Mouse (Mus musculus) brain, embryonic 14.5 days (tissue): ENCODE results near the gene Pten. TPM values are rescaled to one million over a fixed set of nuclear protein-coding genes. Genes with fewer than 3 reads are reported as not detected.
"Not testable (repeated sequence)": the region's sequence is repeated elsewhere in the genome, so short reads cannot be mapped to it uniquely, and the experiment has no call there.

Experiments used
- DNase-seq: peaks from one replicate; pipeline ENCODE4 v3.0.0-alpha.2; 2011; ENCODE audit warnings: low read depth
- CTCF ChIP-seq: fragments of 200-500 bp; IDR thresholded peaks from 2 replicates; pipeline ENCODE4 v1.5.1; 2012; ENCODE audit warnings: inconsistent platforms, mild to moderate bottlenecking, moderate library complexity, borderline replicate concordance; ENCODE audit not compliant: insufficient read depth, insufficient read length; ENCODE audit errors: extremely low read depth
- POLR2A ChIP-seq: fragments of 200-500 bp; IDR thresholded peaks from 2 replicates; pipeline ENCODE4 v1.6.1; 2012; ENCODE audit warnings: mild to moderate bottlenecking, inconsistent platforms, borderline replicate concordance; ENCODE audit not compliant: poor library complexity, insufficient read depth, insufficient read length, severe bottlenecking; ENCODE audit errors: extremely low read depth
- polyA plus RNA-seq: library from polyadenylated mRNA; depleted of rRNA; stranded (reverse); fragments of >200 nt; gene quantifications from 2 replicates; pipeline ENCODE4 v1.2.3, GENCODE M21; 2012

Pten gene
- polyA plus RNA-seq, 1 experiment = 40.3 TPM

GRCm38 (mm10) chr19:32789535-32789934, 32.2 kb downstream of the Pten start:
- TF ChIP-seq CTCF = no peak
- no peak for TF ChIP-seq POLR2A

DNA sequence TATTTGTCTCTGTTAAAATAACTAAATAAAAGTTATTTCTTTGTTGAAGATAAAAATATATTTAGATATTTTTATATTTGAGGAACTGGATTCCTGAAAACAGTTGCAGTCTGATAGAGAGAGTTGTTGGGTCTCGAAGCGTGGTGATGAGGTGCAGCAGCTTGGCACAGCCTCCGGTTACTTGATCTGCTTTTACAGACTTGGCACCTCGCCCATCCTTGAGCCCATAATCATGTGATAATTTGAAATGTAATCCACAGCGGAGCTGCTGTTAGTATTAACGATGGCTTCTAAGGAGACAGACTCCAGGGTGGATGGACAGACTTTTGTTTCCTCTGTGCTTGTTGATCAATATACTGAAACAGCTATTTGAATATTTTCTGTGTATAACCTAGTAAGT, 35.3 kb downstream of the Pten start:
- DNase-seq = peak; percentile 92
- no peak for TF ChIP-seq CTCF
- no peak for TF ChIP-seq POLR2A

More at GRCm38 (mm10) chr19:32789535-32789934, 32.2 kb downstream of the Pten start:
- DNase-seq = peak; percentile 15

- DNase-seq = no peak
- TF ChIP-seq CTCF (no peak), POLR2A (no peak)
These were observed 36.6 kb downstream of the Pten start for GRCm38 (mm10) chr19:32793901-32794300.

DNA sequence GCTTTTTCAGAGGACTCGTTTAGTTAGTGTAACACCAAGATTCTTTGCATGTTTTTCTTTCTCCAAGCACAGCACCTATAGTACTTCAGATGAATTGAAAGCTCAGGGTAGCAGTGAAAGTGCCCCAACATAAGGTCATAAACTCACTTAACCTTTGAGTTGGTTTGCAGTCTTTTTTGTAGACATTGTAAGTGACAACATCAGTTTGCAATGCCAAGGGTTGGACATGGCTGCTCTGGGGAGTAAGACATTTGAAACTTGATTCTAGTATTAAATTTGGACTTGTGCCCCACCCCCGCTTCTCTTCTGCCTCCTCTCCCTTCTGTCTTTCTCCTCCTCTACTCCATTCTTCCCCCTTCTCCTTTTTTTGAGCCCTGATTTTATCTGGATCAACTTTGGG, 43.3 kb downstream of the Pten start:
- TF ChIP-seq POLR2A (no peak), CTCF (no peak)
- no peak for DNase-seq

DNA sequence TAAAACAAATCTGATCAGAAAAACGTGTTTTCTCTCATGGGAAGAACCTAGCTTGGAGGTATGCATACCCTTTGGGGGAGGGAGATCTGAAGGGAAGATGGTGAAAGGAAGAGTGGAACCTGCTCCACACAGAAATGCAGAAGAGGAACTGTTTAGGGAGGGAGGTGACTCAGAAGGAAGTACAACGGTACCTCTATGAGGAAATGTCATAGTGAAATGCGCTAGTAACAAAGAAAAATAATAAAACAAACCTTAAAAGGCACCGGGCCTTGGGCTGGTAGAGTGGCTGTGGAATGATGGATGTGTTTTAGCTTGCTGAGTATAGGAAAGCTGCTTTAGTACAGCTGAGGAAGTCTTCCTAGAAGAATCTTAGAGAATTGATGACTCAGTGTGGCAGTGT, 47.4 kb downstream of the Pten start:
- DNase-seq = no peak
- TF ChIP-seq CTCF = no peak
- no peak for TF ChIP-seq POLR2A

GRCm38 (mm10) chr19:32807610-32808009, 50.3 kb downstream of the Pten start:
- no peak for DNase-seq
- no peak for TF ChIP-seq POLR2A

DNA sequence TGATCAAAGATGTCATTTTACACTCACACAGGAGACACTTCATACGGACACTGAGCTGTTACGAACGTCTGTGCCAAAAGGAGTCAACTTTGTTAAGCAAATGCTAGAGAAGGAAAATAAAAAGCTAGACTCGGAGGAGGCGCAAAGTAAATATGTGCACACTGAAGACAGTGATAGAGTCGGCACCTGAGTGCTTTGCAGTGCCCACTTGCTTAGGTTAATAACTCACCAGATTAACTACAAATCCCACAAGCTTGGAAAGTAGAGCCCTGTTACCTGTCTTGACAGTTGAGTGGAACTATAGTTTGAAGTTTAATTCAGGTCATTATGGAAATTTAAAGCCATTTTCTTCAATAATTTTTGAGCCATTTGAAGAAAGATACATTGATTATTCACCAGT, 51.4 kb downstream of the Pten start:
- DNase-seq = no peak
- TF ChIP-seq CTCF (no peak), POLR2A (no peak)

GRCm38 (mm10) chr19:32809117-32809516, 51.8 kb downstream of the Pten start:
- no peak for DNase-seq
- no peak for TF ChIP-seq POLR2A
- TF ChIP-seq CTCF = no peak

- no peak for DNase-seq
- TF ChIP-seq POLR2A = no peak
- TF ChIP-seq CTCF = no peak
These were observed 61.5 kb downstream of the Pten start for GRCm38 (mm10) chr19:32818759-32819158.

GRCm38 (mm10) chr19:32822959-32823358, 65.7 kb downstream of the Pten start:
- DNase-seq = not testable (repeated sequence)

- no peak for DNase-seq
- TF ChIP-seq POLR2A (no peak), CTCF (no peak)
These were observed 69.3 kb downstream of the Pten start for GRCm38 (mm10) chr19:32826616-32827015.

DNA sequence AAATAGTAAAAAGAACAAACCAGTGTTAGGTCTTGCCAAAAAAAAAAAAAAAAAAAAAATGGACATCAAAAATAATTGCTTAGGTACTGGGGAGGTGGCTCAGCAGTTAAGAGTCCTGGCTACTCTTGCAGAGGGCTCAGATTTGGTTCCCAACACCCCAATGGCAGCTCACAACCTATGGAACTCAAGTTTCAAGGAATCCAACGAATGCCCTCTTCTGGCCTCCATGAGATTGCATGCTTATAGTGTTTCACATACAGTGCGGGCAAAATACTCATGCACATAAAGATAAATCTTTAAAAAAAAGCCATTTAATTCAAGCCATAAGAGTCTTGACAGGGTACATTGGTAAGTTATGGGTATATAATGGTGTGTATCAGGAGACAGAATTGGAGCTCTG, 72.6 kb downstream of the Pten start:
- no peak for DNase-seq
- no peak for TF ChIP-seq POLR2A
- no peak for TF ChIP-seq CTCF

DNA sequence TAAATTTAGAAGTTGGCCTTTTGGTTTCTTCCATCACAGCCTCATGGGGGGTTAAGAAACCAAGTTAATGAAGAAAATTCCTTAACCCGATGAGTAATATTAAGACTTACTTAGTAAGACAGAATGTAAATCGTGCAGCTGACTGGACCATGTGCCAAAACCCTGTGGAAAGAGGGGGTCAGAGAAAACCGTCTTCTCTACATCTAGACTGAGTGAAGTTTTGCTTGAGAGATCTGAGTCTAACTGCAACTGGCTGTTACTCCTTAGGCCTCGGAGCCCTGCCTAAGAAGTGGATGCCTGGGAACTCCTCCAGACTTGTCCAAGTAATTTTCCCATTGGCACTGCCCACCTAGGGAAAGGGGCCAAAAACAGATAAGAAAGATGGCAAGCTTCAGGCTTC, 74.0 kb downstream of the Pten start:
- peak; percentile 6 for DNase-seq
- TF ChIP-seq CTCF = no peak
- TF ChIP-seq POLR2A = no peak
